ENCODE assay signal across 8 mouse cellular contexts in genomic region chr5:14389184-14389890, GRCm38 (mm10).
DNase-seq lines count a peak whose midpoint lies in the region; ATAC-seq lines count a peak whose summit lies in the region.
"Had no signal": no experiment of that assay in that cellular context is flagged by ENCODE, and none has a peak within 500 bp of the region (broad histone marks: within the 10 kb centered on the region; RNA-seq: fewer than 3 reads in every experiment).

No protein-coding gene starts in this region.

- no peaks in the 10 kb centered on the region for H3K27me3 ChIP-seq in hindbrain, embryonic 15.5 days
- H3K27me3 ChIP-seq in stomach, embryonic 16.5 days (ENCODE audit: control insufficient read depth, insufficient read depth, low read length) = no peaks in the 10 kb centered on the region
- H3K27me3 ChIP-seq: heart, embryonic 15.5 days had no signal

- H3K27ac ChIP-seq in hindbrain, embryonic 15.5 days (replicated peaks) = no peak overlapping the region
- no peak overlapping the region for H3K27ac ChIP-seq in stomach, embryonic 16.5 days (ENCODE audit: low read length)
- H3K27ac ChIP-seq: heart, embryonic 15.5 days had no signal

- no peak overlapping the region for H3K9ac ChIP-seq in hindbrain, embryonic 15.5 days
- H3K9ac ChIP-seq in stomach, embryonic 16.5 days (ENCODE audit: low read length) = no peak overlapping the region
- H3K9ac ChIP-seq: heart, embryonic 15.5 days had no signal

- H3K4me2 ChIP-seq in hindbrain, embryonic 15.5 days = no peak overlapping the region
- no peak overlapping the region for H3K4me2 ChIP-seq in stomach, embryonic 16.5 days (ENCODE audit: low read depth, low read length)
- H3K4me2 ChIP-seq: heart, embryonic 15.5 days had no signal

- 24% methylated on average over 6 of the region's 6 CpGs for WGBS in hindbrain, embryonic 15.5 days
- 15% methylated on average over 6 of the region's 6 CpGs for whole genome bisulfite sequencing in stomach, embryonic 16.5 days

- H3K36me3 ChIP-seq in hindbrain, embryonic 15.5 days = no peaks in the 10 kb centered on the region
- H3K36me3 ChIP-seq in stomach, embryonic 16.5 days (ENCODE audit: control insufficient read depth, insufficient read depth, low read length) = no peaks in the 10 kb centered on the region
- H3K36me3 ChIP-seq: heart, embryonic 15.5 days had no signal

- H3K4me3 ChIP-seq in hindbrain, embryonic 15.5 days = no peak overlapping the region
- H3K4me3 ChIP-seq in stomach, embryonic 16.5 days (replicated peaks; ENCODE audit: low read length) = no peak overlapping the region
- H3K4me3 ChIP-seq: heart, embryonic 15.5 days had no signal

- no peaks in the 10 kb centered on the region for H3K4me1 ChIP-seq in hindbrain, embryonic 15.5 days (replicated peaks)
- H3K4me1 ChIP-seq in stomach, embryonic 16.5 days (ENCODE audit: control insufficient read depth, insufficient read depth, low read length) = no peaks in the 10 kb centered on the region; the same call in 1 of the 2 replicates
- H3K4me1 ChIP-seq: heart, embryonic 15.5 days had no signal

- peak; percentile 91 for ATAC-seq in hindbrain, embryonic 15.5 days (ENCODE audit: low FRiP score, low read depth)
- 0 out of 2 replicates have a peak, but pooled peaks have one; percentile 48 for ATAC-seq in megakaryocyte progenitor cell, adult 5-6 weeks (replicated peaks; ENCODE audit: poor library complexity)
- 0 out of 2 replicates have a peak, but pooled peaks have one; percentile 69 for ATAC-seq in stomach, embryonic 16.5 days (ENCODE audit: insufficient read depth, low FRiP score)

- DNase-seq in ES-CJ7 (ENCODE audit: low read depth, low spot score) = peak; percentile 67
- DNase-seq in adrenal gland, adult 2 months = peak; percentile 12
- DNase-seq in embryo, embryonic 10.5 days (ENCODE audit: low spot score) = peak; percentile 81
- DNase-seq in layer of hippocampus, postnatal 10 days (ENCODE audit: low spot score in 2 of 2) = peak; percentile 80 to 84

- H3K9me3 ChIP-seq in hindbrain, embryonic 15.5 days = no peaks in the 10 kb centered on the region
- no peaks in the 10 kb centered on the region for H3K9me3 ChIP-seq in stomach, embryonic 16.5 days (replicated peaks; ENCODE audit: control insufficient read depth, low read length)
- H3K9me3 ChIP-seq: heart, embryonic 15.5 days had no signal

Comparison
In these comparisons a context has a peak if more than half of its experiments do, and no peak if none do; other contexts are left out.
1. DNase-seq: peak in every context shown above with its lines; median percentile 82 in layer of hippocampus, postnatal 10 days; 81 in embryo, embryonic 10.5 days; 67 in ES-CJ7; 12 in adrenal gland, adult 2 months.